Mouse (Mus musculus) gastrocnemius, adult 2 months (tissue): ENCODE results near the gene Ttll1. TPM values are rescaled to one million over a fixed set of nuclear protein-coding genes. Genes with fewer than 3 reads are reported as not detected.
A peak's percentile ranks its signal among the peaks of the same experiment; 100 is the strongest.

Experiments used
- DNase-seq: peaks from one replicate; pipeline ENCODE4 v3.0.0; 2022
- H3K27ac ChIP-seq: fragments of 200-600 bp; 2 replicates; pipeline ENCODE4 v1.8.1; 2022; ENCODE audit warnings: mild to moderate bottlenecking
- H3K4me3 ChIP-seq: fragments of 200-600 bp; 2 replicates; pipeline ENCODE4 v1.8.1; 2022; ENCODE audit warnings: mild to moderate bottlenecking, moderate library complexity
- CTCF ChIP-seq: fragments of 200-600 bp; IDR thresholded peaks from 2 replicates; pipeline ENCODE4 v1.8.1; 2022; ENCODE audit warnings: antibody characterized with exemption, mild to moderate bottlenecking, moderate library complexity
- intact Hi-C: fragments of 180-260 bp; cut with DNase I; formaldehyde crosslinking; loops from one replicate; pipeline ENCODE4 v1.15.1; 2025
- microRNA-seq: library from miRNA; unstranded; fragments of <30 nt; microRNA quantifications from one replicate; pipeline ENCODE4 v1.2.0, GENCODE M21; 2021
- total RNA-seq, 2 experiments: library from RNA; stranded (reverse); gene quantifications; 2 replicates each; pipeline ENCODE4 v1.2.3; 2021

Gene Ttll1
- total RNA-seq, 2 experiments from 2014 or later = 2.5 to 3.8 TPM

- TF ChIP-seq CTCF = no peak
- H3K4me3 ChIP-seq = no peak overlapping the region
- H3K27ac ChIP-seq = peak overlapping the region; percentile 49; the same call in 1 of the 2 replicates
- no peak for DNase-seq
- intact Hi-C loops = no loop called here
Observed at GRCm38 (mm10) chr15:83444425-83444824, 66.3 kb downstream of the Ttll1 start.

- Histone ChIP-seq H3K4me3 (no peak overlapping the region), H3K27ac (no peak overlapping the region)
- DNase-seq = no peak
- intact Hi-C loops = no loop called here
- TF ChIP-seq CTCF = no peak
Observed at GRCm38 (mm10) chr15:83442495-83443037, 68.1 kb downstream of the Ttll1 start.

DNA sequence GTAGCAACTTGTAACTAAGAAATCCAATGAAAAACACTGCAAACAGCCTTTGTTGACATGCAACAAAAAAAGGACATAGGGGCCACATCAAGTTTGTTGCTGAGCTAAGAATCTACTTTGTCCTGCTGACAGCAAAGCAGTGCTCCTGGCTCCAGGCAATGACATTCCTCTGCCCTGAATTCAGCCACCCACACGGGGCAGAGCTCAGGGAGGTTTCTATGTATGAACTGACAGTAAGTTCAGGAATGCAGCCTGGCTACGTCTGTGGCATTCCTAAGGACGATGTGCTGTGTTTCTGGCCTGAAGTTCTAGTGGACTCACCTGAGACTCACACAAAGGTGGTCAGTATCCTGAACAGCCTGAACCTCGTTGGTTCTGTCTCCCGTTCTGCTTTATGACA is 70.0 kb downstream of the Ttll1 start:
- intact Hi-C loops = no loop called here
- H3K4me3 ChIP-seq = no peak overlapping the region
- H3K27ac ChIP-seq = peak overlapping the region; percentile 38; the same call in 1 of the 2 replicates
- no peak for DNase-seq
- no peak for TF ChIP-seq CTCF

- intact Hi-C loops = no loop called here
- TF ChIP-seq CTCF = no peak
- DNase-seq = no peak
- Histone ChIP-seq H3K27ac (no peak overlapping the region), H3K4me3 (no peak overlapping the region)
Observed at GRCm38 (mm10) chr15:83436541-83436940, 74.2 kb downstream of the Ttll1 start.

DNA sequence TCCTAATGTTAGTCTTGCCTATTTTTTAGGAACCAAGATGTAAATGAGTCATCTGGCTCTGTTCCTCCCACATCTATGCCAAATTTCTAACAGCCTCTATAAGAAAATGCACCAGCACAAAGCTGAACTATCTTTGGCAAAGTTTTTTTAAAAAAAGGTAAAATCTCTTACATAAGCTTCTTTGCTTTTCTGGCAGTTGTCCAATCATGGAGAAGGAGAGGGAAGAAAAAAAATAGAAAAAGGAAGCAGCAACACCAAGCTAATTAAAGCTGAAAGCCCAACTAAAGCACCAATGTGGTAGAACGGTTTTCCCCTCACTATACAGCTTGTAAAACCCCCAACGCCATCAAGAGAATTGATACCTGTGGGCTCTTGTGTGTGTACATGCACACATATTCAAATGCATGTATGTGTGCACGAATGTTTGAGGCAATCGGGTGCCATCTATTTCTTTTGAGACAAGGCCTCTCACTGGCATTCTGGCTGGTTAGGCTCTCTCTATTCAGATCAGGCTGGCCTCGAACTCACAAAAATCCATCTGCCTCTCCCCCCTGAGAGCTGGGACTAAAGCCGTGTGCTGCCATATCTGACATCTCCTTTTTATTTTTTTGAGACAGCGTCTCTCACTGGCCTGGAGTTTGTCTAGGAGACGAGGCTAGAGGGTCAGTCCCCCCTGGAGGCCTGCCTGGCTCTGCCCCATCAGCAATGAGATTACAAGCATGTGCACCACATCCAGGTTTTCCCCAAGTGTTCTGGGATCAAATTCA is 75.2 kb downstream of the Ttll1 start:
- intact Hi-C loops = no loop called here
- no peak for TF ChIP-seq CTCF
- H3K27ac ChIP-seq = peak overlapping the region; percentile 93
- DNase-seq = no peak
- H3K4me3 ChIP-seq = no peak overlapping the region

- no peak for TF ChIP-seq CTCF
Observed at GRCm38 (mm10) chr15:83434692-83435091, 76.0 kb downstream of the Ttll1 start.

More at GRCm38 (mm10) chr15:83434692-83435091, 76.0 kb downstream of the Ttll1 start:
- no peak for DNase-seq
- Histone ChIP-seq H3K4me3 (no peak overlapping the region), H3K27ac (peak overlapping the region; percentile 93)
- intact Hi-C loops = no loop called here

Small RNA genes lying within 50 kb of the gene (microRNA-seq; reads per million reads assigned to microRNA genes)
- not detected for gene Gm24575

Other genes with a start within 250 kb of the Ttll1 start
- 1 to 10 TPM; 6.0 to 6.7 TPM for gene Arfgap3, start 160.6 kb downstream of the Ttll1 start, total RNA-seq
- 10 to 100 TPM; 43.7 to 70.1 TPM for gene Pacsin2, start 46.3 kb downstream of the Ttll1 start, total RNA-seq
- 1 to 10 TPM in 1 of 2 experiments, under 1 TPM in 1; 0.50 to 1.2 TPM for gene Bik, start 16.0 kb upstream of the Ttll1 start, total RNA-seq
- gene Tspo, start 52.7 kb upstream of the Ttll1 start, total RNA-seq = 10 to 100 TPM; 22.2 to 22.7 TPM
- gene Mcat, start 52.9 kb upstream of the Ttll1 start, total RNA-seq = 10 to 100 TPM; 18.6 to 23.8 TPM
- 1 to 10 TPM; 3.4 to 4.9 TPM for gene Ttll12, start 84.3 kb upstream of the Ttll1 start, total RNA-seq
- under 1 TPM; 0.18 to 0.45 TPM for gene Scube1, start 214.1 kb upstream of the Ttll1 start, total RNA-seq